Mouse (Mus musculus) liver, postnatal 0 days (tissue): ENCODE measurements at regions not wholly inside any gene's neighbourhood (a gene's known extent, or its start where the extent isn't known, plus 50 kb on each side); places are given as distances from the start of the nearest gene placed in this dataset.

Source experiments
- CTCF ChIP-seq: sonication (generic); IDR thresholded peaks from 2 replicates; pipeline ENCODE4 v1.5.1; 2016; ENCODE audit warnings: antibody characterized with exemption, low read depth
- EP300 ChIP-seq: IDR thresholded peaks from 2 replicates; pipeline ENCODE4 v1.6.1; 2016; ENCODE audit warnings: antibody characterized with exemption, low read depth, mild to moderate bottlenecking

GRCm38 (mm10) chr19:15516566-15517305 lies 430.4 kb downstream of the Psat1 start:
- no peak for TF ChIP-seq EP300
- TF ChIP-seq CTCF: no peak
